Mouse (Mus musculus) forebrain, embryonic 16.5 days (tissue): ENCODE results near the gene Gpr132. TPM values are rescaled to one million over a fixed set of nuclear protein-coding genes. Genes with fewer than 3 reads are reported as not detected.

ENCODE experiments used
- ATAC-seq: fragments of 200-750 bp; cut with Nextera tagmentation; 2 replicates; pipeline ENCODE4 v1.8.0; 2017; ENCODE audit warnings: mild to moderate bottlenecking, moderate library complexity
- H3K27ac ChIP-seq: fragments of 300-500 bp; sonication (generic); 2 replicates; pipeline ENCODE4 v1.5.1; 2014; ENCODE audit warnings: low read length, control low read depth
- H3K27me3 ChIP-seq: fragments of 300-500 bp; sonication (generic); replicated peaks from 2 replicates; pipeline ENCODE4 v1.6.1; 2014; ENCODE audit warnings: low read length; ENCODE audit not compliant: control insufficient read depth, insufficient read depth
- H3K36me3 ChIP-seq: fragments of 300-500 bp; sonication (generic); 2 replicates; pipeline ENCODE4 v1.6.1; 2014; ENCODE audit not compliant: control insufficient read depth, insufficient read depth
- H3K4me1 ChIP-seq: fragments of 300-500 bp; sonication (generic); replicated peaks from 2 replicates; pipeline ENCODE4 v1.6.1; 2014; ENCODE audit warnings: low read length; ENCODE audit not compliant: control insufficient read depth, insufficient read depth
- H3K4me2 ChIP-seq: fragments of 300-500 bp; sonication (generic); 2 replicates; pipeline ENCODE4 v1.6.1; 2014; ENCODE audit warnings: mild to moderate bottlenecking, low read length, control low read depth
- H3K4me3 ChIP-seq: fragments of 300-500 bp; sonication (generic); replicated peaks from 2 replicates; pipeline ENCODE4 v1.5.1; 2014; ENCODE audit warnings: mild to moderate bottlenecking, low read length, control low read depth
- H3K9ac ChIP-seq: fragments of 300-500 bp; sonication (generic); replicated peaks from 2 replicates; pipeline ENCODE4 v1.6.1; 2014; ENCODE audit warnings: low read depth, low read length, control low read depth
- H3K9me3 ChIP-seq: fragments of 300-500 bp; sonication (generic); 2 replicates; pipeline ENCODE4 v1.6.1; 2016; ENCODE audit warnings: low read length; ENCODE audit not compliant: control insufficient read depth
- WGBS: fragments of 180-500 bp; shearing (Covaris S2); extraction: QIAGEN DNeasy Blood & Tissue Kit; methylation state at CpG from one replicate; pipeline ENCODE4 v1.1.7; 2014; 5-methylcytosine and 5-hydroxymethylcytosine counted together
- polyA plus RNA-seq: library from polyadenylated mRNA; unstranded; fragments of >200 nt; fragmentation: Nextera tagmentation; extraction: Ambion mirVana; gene quantifications from 2 replicates; pipeline ENCODE4 v1.2.1, GENCODE M21; 2015

Gene Gpr132
- polyA plus RNA-seq, 1 experiment from 2014 or later, result not detected

GRCm38 (mm10) chr12:112860765-112861164 is 7.3 kb downstream of the Gpr132 start:
- no peak for ATAC-seq
- H3K27me3 ChIP-seq, result no peaks in the 10 kb centered on the region
- H3K27ac ChIP-seq, result no peak overlapping the region
- no peaks in the 10 kb centered on the region for H3K4me1 ChIP-seq
- H3K4me2 ChIP-seq, result no peak overlapping the region
- H3K9ac ChIP-seq, result no peak overlapping the region
- no peaks in the 10 kb centered on the region for H3K36me3 ChIP-seq
- H3K9me3 ChIP-seq, result no peaks in the 10 kb centered on the region
- 75% methylated on average over 7 of the region's 7 CpGs for WGBS
- H3K4me3 ChIP-seq, result no peak overlapping the region

DNA sequence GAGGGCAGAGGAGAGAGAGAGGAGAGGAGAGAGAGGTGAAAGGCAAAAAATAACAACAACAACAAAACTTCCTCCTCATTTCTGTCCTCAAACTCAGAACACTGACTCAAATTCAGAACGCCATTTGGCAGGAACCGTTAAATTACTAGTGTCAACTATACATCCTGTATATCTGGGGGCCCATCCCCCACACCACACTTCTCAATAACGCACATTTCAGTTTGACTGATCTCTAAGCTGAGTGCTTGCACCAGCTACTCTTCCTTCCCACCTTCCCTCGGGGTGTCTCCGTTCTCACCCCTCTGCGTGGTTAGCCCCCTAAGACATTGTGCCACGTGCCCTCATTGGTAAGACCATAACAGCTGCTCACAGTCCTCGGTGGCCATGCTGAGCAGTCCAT is 8.1 kb downstream of the Gpr132 start:
- no peak overlapping the region for H3K4me2 ChIP-seq
- H3K27me3 ChIP-seq, result no peaks in the 10 kb centered on the region
- H3K27ac ChIP-seq, result no peak overlapping the region
- no peak overlapping the region for H3K4me3 ChIP-seq
- no peaks in the 10 kb centered on the region for H3K36me3 ChIP-seq
- H3K4me1 ChIP-seq, result no peaks in the 10 kb centered on the region
- 81% methylated on average over 8 of the region's 8 CpGs for WGBS
- no peak for ATAC-seq
- no peaks in the 10 kb centered on the region for H3K9me3 ChIP-seq
- H3K9ac ChIP-seq, result no peak overlapping the region

DNA sequence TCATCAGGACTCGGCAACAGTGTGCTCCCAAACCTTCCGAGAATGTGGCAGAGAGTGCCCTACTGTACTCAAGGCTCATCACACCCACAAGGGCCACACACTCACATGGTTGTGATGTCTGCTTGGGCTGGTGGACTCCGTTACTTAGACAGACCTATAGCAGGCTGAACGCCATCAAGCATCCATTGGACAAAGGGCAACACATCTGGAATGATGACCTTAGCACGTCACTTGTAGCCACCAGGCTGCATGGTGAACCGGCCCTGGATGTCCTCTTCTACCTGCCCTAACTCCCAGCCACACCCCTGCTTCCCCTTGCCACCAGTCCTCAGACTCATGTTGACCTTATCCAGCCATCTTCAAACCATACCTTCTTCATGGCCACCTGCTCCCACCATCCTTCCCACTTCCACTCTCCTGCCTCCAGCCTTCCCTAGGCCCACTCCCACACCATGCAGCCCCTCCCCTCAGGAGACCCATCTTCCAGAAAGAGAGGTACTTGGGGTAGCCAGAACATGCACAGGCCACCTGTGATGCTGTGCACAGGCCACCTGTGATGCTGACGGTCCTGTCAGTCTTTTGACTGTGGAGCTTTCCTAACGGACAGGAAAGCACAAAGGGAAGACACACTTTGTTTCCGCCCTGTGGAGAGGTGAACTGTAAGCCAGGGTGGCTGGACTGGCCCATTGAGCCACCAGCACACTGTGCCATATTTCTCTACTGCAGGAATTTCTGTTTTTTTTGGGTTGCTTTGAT is 9.3 kb downstream of the Gpr132 start:
- Histone ChIP-seq H3K27ac (no peak overlapping the region), H3K9me3 (no peaks in the 10 kb centered on the region), H3K27me3 (no peaks in the 10 kb centered on the region), H3K4me3 (no peak overlapping the region), H3K4me2 (no peak overlapping the region), H3K36me3 (no peaks in the 10 kb centered on the region), H3K9ac (no peak overlapping the region), H3K4me1 (no peaks in the 10 kb centered on the region)
- ATAC-seq, result no peak
- 87% methylated on average over 9 of the region's 9 CpGs for WGBS

- ATAC-seq, result no peak
- Histone ChIP-seq H3K27ac (no peak overlapping the region), H3K4me2 (no peak overlapping the region), H3K9ac (no peak overlapping the region), H3K27me3 (no peaks in the 10 kb centered on the region), H3K36me3 (no peaks in the 10 kb centered on the region), H3K4me3 (no peak overlapping the region), H3K9me3 (no peaks in the 10 kb centered on the region), H3K4me1 (no peaks in the 10 kb centered on the region)
- WGBS, result 75% methylated on average over 9 of the region's 9 CpGs
Observed at GRCm38 (mm10) chr12:112857021-112857925, 10.8 kb downstream of the Gpr132 start.

DNA sequence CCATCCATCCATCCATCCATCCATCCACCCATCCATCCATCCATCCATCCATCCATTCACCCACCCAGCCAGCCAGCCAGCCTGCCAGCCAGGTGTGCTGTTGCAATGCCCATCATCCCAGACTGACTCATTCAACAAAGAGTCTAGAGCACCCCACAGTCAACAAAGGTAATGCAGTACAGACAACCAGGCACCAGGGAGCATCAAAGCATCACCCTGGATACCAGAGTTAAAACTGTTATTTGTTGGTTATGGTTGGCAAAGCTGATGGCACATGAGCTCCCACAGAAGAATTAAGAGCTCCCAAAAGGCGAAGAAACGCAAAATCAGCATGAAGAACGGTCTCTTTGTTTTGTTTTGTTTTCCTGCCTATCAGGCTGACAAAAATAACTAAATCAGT is 11.7 kb downstream of the Gpr132 start:
- no peaks in the 10 kb centered on the region for H3K4me1 ChIP-seq
- no peak overlapping the region for H3K9ac ChIP-seq
- no peak for ATAC-seq
- no peaks in the 10 kb centered on the region for H3K36me3 ChIP-seq
- no peaks in the 10 kb centered on the region for H3K27me3 ChIP-seq
- no peak overlapping the region for H3K4me3 ChIP-seq
- H3K4me2 ChIP-seq, result no peak overlapping the region
- no peaks in the 10 kb centered on the region for H3K9me3 ChIP-seq
- H3K27ac ChIP-seq, result no peak overlapping the region
- 85% methylated on average over 3 of the region's 3 CpGs for WGBS

DNA sequence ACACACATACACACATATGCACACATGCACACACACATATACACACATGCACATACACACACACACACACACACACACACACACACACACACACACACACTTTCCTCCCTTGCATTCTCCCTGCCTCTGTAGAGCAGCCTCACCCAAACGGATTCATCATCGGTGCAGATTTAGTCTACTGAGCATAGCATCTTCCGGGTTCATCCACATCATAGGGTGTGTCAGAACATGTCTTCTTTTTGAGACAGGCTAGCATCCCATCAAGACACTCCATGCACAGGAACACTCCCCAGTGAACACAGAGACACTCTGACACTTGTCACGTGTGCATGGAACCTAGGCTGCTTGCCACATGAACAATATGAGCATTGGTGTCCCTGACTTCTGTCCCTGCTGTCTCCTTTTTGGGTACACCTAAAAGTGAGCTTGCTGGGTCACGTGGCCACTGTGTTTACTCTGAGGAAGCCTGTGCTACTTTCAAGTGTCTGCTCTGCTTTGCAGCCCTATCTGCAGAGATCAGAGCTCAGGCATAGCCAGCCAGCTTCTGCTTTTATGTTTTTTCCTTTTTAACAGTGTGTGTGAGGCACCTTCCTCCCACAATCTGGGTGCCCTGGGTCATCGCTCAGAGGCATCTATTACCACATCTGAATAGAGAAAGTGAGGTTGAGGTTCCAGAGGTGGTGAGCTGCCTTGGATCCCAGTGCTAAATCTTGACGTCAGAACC is 13.3 kb downstream of the Gpr132 start:
- Histone ChIP-seq H3K27ac (no peak overlapping the region), H3K4me2 (no peak overlapping the region), H3K4me3 (no peak overlapping the region), H3K9ac (no peak overlapping the region), H3K9me3 (no peaks in the 10 kb centered on the region), H3K36me3 (no peaks in the 10 kb centered on the region), H3K27me3 (no peaks in the 10 kb centered on the region), H3K4me1 (no peaks in the 10 kb centered on the region)
- WGBS, result 79% methylated on average over 7 of the region's 7 CpGs
- ATAC-seq, result no peak

GRCm38 (mm10) chr12:112853050-112853729 is 14.8 kb downstream of the Gpr132 start:
- no peaks in the 10 kb centered on the region for H3K27me3 ChIP-seq
- WGBS, result 85% methylated on average over 11 of the region's 11 CpGs
- no peaks in the 10 kb centered on the region for H3K4me1 ChIP-seq
- no peak overlapping the region for H3K27ac ChIP-seq
- H3K9me3 ChIP-seq, result no peaks in the 10 kb centered on the region
- H3K4me2 ChIP-seq, result no peak overlapping the region
- no peak overlapping the region for H3K4me3 ChIP-seq
- H3K9ac ChIP-seq, result no peak overlapping the region
- no peak for ATAC-seq
- no peaks in the 10 kb centered on the region for H3K36me3 ChIP-seq

- H3K36me3 ChIP-seq, result no peaks in the 10 kb centered on the region
- WGBS, result 56% methylated on average over 6 of the region's 8 CpGs
- no peak overlapping the region for H3K27ac ChIP-seq
- no peak overlapping the region for H3K9ac ChIP-seq
- no peak overlapping the region for H3K4me2 ChIP-seq
- no peak for ATAC-seq
- no peaks in the 10 kb centered on the region for H3K4me1 ChIP-seq
- H3K4me3 ChIP-seq, result no peak overlapping the region
- no peaks in the 10 kb centered on the region for H3K9me3 ChIP-seq
- no peaks in the 10 kb centered on the region for H3K27me3 ChIP-seq
Observed at GRCm38 (mm10) chr12:112851116-112851515, 16.9 kb downstream of the Gpr132 start.

- no peaks in the 10 kb centered on the region for H3K27me3 ChIP-seq
- H3K4me1 ChIP-seq, result no peaks in the 10 kb centered on the region
- no peak overlapping the region for H3K27ac ChIP-seq
- no peaks in the 10 kb centered on the region for H3K9me3 ChIP-seq
- WGBS, result 89% methylated on average over 9 of the region's 9 CpGs
- no peaks in the 10 kb centered on the region for H3K36me3 ChIP-seq
- H3K4me3 ChIP-seq, result no peak overlapping the region
- H3K4me2 ChIP-seq, result no peak overlapping the region
- H3K9ac ChIP-seq, result no peak overlapping the region
- ATAC-seq, result no peak
Observed at GRCm38 (mm10) chr12:112850344-112850743, 17.7 kb downstream of the Gpr132 start.
